Mouse (Mus musculus): ENCODE results near the gene Yipf2. TPM values are rescaled to one million over a fixed set of nuclear protein-coding genes. Genes with fewer than 3 reads are reported as not detected.
A peak's percentile ranks its signal among the peaks of the same experiment; 100 is the strongest.
"Not testable (repeated sequence)": the region's sequence is repeated elsewhere in the genome, so short reads cannot be mapped to it uniquely, and the experiment has no call there.

Gene Yipf2
- total RNA-seq, 2 experiments from 2014 or later, result 22.9 to 25.1 TPM

DNA sequence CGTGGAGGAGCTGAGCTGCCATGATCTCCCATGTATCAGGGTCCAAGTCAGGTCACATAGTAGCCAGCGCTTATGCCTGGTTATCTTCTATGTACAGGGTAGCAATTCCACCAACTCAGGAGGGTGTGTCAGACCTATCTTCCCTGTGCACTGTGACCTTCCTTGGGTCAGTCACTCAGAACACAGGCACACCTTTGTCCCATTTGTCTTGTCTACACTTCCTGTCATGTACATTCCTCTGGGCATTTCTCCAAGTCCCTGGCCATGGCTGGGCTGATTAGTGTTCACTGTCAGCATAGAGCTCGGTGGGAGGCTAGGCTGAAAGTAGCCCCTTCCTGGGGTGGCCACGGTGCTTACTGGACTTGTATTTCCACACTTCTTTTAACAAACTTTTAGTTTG is 34.3 kb downstream of the Yipf2 start:
- DNase-seq, result peak; percentile 53

- no peak for DNase-seq
These were observed 35.1 kb downstream of the Yipf2 start for GRCm38 (mm10) chr9:21557556-21557955.

GRCm38 (mm10) chr9:21556996-21557395 is 35.6 kb downstream of the Yipf2 start:
- no peak for DNase-seq

DNA sequence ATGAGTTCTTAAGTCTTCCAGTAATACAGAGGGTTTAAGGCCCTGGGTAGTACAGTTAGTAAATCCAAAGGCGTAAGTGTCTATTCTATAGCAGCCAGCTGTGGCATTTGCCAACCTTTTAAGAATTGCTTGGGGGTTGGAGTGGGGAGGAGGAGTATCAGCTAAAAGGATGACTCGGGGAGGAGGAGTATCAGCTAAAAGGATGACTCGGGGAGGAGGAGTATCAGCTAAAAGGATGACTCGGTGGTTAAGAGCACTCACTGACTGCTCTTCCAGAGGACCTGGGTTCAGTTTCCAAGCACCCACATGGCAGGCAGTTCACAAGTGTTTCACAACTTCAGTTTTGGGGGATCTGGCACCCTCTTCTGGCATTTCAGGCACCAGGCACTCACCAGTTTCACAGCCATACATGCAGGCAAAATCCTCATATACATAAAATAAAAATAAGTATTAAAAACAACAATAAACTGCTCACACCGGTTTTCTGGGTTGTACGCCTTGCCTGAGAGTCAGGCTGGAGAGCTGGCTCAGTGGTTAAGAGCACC is 37.4 kb downstream of the Yipf2 start:
- no peak for DNase-seq

- DNase-seq, result no peak
These were observed 38.9 kb downstream of the Yipf2 start for GRCm38 (mm10) chr9:21553607-21554273.

- no peak for DNase-seq
These were observed 41.6 kb downstream of the Yipf2 start for GRCm38 (mm10) chr9:21551049-21551448.

GRCm38 (mm10) chr9:21547075-21547941 is 45.3 kb downstream of the Yipf2 start:
- peak; percentile 73 for DNase-seq

DNA sequence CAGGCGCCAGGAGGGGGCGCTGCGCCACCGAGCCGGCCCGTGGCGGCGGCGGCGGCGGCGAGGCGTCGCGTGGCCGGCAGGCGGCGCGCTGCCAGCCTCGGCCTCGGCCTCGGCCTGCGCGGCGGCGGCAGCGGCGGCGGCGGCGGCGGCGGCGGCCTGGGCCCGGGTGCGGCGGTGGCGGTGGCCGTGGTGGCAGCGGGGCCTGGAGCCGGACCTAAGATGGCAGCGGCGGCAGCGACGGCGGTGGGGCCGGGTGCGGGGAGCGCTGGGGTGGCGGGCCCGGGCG is 45.9 kb downstream of the Yipf2 start, which contains the start of gene Carm1:
Carm1 (plus strand) TSS at position 106 of the 286 bp plus-strand sequence.
- DNase-seq, result no peak

DNA sequence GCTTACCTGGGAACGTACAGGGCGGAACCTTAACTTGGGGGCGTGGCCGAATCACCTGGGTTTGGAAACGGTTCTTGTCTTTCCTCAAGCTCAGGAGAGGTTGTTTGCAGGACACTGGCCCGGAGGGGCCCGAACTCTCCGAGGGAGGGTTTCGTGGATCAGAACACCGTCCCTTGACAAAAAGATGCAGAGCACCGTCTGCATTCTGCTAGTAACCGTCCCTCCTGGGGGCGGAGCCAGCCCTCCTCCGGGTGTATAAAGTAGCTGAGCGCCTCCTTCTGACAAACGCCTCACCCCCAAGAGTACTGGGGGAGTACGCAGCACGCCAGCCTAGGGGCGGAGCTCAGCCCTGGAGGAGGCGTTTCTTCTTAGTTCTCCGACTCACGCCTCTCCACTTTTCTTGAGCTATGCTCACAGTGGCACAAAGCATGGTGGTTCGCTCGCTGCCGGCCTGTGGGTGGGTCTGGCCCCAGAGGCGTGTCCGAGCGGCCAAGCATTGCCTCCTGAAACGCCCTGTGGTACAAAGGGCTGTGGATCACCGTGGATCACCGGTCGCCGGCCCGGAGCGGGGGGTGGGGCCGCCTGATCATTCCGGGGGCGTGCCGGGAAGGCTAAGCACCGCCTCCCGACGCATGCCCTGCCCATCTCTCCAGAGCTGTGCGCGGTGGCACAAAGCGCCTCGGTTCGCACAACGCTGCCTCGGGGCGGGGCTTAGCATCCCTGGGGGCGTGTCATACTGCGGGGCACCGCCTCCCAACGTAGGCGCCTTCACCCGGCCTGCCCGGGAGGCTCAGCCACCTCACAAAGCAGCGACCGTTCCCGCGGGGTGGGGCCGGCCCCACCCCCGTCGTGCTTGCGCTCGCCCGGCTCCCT is 46.5 kb downstream of the Yipf2 start:
- DNase-seq, result peak; percentile 100

DNA sequence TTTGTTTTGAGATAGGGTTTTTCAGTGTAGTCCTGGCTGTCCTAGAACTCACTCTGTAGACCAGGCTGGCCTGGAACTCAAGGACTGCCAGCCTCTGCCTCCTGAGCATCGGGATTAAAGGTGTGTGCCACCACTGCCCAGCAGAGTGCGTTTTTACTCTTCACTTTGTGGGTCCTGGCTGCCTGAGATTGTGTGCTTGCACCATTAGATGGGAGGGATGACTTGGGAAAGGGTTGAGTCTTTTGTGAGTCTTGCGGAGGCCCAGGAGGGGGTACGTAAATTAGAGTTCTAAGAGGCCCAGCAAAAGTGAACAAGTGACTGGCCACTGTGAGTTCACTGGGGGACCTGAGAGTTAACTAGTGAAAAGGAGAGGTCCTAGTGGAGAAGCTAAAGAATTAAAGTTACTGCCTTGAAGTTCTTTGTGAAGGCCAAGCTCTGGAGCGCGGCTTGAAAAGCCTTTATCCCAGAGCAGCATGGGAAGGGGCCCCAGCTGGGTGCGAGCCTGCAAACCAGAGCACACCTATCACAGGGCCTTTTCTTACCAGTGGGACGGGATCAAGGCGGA is 47.2 kb downstream of the Yipf2 start:
- DNase-seq, result no peak

GRCm38 (mm10) chr9:21542001-21542400 is 50.6 kb downstream of the Yipf2 start:
- DNase-seq, result not testable (repeated sequence)

DNA sequence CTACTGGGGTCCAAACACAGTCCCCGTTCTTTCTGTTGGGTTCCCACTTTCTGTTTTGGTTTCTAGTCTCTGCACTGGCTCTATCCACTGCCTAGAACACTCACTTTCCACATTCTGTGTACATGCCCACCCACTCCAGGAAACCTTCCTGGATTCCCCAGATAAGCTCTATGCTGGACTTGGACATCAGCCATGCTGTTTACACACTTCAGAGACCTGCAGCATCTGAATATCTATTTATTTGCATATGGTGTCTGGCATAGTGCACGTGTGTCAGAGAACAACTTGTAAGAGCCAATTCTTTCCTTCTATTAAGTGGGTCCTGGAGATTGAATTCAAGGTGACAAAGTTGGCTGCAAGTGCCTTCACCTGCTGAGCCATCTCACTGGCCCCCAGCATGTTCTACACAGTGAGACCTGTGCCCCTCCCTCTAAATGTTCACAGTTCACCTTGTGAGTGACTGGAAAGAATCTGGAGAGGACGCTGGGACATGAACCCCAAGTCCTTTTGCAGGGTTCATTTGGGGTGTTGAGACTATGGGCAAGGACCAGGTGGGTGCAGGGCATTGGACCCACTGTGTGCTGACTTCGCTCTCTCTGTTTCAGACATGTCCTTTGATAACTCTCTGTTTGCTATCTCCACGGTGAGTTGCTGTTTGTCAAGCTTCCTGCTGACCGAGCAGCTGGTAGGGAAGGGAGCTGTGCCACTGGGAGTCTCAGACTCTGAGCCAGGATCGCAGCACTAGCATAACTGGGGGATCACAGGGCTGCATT is 52.5 kb downstream of the Yipf2 start:
- DNase-seq, result no peak

Small RNA genes within 50 kb of the gene (microRNA-seq; reads per million reads assigned to microRNA genes)
- gene Mir1946b, result not detected

Other genes with a start within 250 kb of the Yipf2 start
- 10 to 100 TPM; 54.4 to 67.4 TPM for gene Ilf3, start 225.0 kb downstream of the Yipf2 start, total RNA-seq (2021)
- gene Qtrt1, start 181.0 kb downstream of the Yipf2 start, total RNA-seq (2021), result 10 to 100 TPM; 14.8 to 21.1 TPM
- 10 to 100 TPM; 79.1 to 94.7 TPM for gene Dnm2, start 167.9 kb downstream of the Yipf2 start, total RNA-seq (2021)
- 10 to 100 TPM; 30.3 to 30.4 TPM for gene Tmed1, start 82.6 kb downstream of the Yipf2 start, total RNA-seq (2021)
- gene AB124611, start 66.7 kb downstream of the Yipf2 start, total RNA-seq (2021), result 1 to 10 TPM; 4.2 to 4.7 TPM
- 10 to 100 TPM; 45.1 to 65.4 TPM for gene Carm1, start 45.9 kb downstream of the Yipf2 start, total RNA-seq (2021)
- gene Timm29, start 106 bp downstream of the Yipf2 start, total RNA-seq (2021), result 10 to 100 TPM; 46.3 to 48.3 TPM
- gene Smarca4, start 23.3 kb upstream of the Yipf2 start, total RNA-seq (2021), result 10 to 100 TPM; 58.7 to 64.8 TPM
- 10 to 100 TPM; 21.6 to 41.6 TPM for gene Ldlr, start 130.7 kb upstream of the Yipf2 start, total RNA-seq (2021)
- gene Spc24, start 167.5 kb upstream of the Yipf2 start, total RNA-seq (2021), result 10 to 100 TPM; 12.6 to 14.3 TPM
- gene Kank2, start 205.9 kb upstream of the Yipf2 start, total RNA-seq (2021), result 10 to 100 TPM; 33.1 to 37.2 TPM
- gene Angptl8, start 242.7 kb upstream of the Yipf2 start, total RNA-seq (2021), result 10 to 100 TPM in 1 of 2 experiments, 1 to 10 TPM in 1; 7.6 to 17.9 TPM

All from adrenal gland, postnatal 10 days (tissue).